Mouse (Mus musculus): Measurements from ENCODE around the gene Iqch.

DNA sequence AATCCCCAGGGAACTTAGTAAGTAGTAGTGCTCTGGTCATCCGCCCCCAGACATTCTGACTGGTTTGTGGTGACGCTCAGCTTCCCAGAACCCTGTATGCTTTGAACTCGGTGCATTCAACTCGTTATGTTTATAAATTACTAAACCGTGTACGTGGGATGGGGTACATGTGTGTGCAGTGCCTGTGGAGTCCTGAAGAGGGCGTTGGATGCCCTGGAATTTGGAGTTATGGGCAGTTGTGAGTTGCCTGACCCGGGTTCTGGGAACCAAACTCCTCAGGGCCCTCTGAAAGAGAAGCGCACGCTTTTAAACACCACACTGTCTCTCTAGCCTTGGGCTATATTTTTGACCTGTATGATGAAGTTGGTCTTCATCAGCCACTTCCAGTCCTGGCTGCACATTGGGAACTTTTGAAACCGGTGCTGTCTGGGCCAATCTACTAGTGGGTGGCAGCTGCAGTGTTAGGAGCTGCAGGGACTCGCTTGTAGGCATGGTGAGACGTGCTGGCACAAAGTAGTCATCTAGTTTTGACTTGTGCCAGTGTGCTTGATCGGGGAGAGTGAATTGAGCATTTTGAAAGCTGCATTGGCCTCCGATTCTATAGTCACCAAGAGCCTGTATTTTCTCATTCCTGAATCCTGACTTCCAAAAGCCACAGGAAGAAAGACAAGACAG, 21.7 kb upstream of the Iqch start:
- TF ChIP-seq POLR2A (IDR thresholded peaks at IDR 0.05; ENCODE audit: low read depth, low read length) (no peak), CTCF (conservative IDR thresholded peaks at IDR 0.05; ENCODE audit: insufficient read depth, insufficient read length, low read depth, low read length) (0 out of 2 replicates have a peak, but pooled peaks have one; percentile 7)

Measured in kidney, adult 2 months (tissue).